Mouse (Mus musculus): ENCODE results near the gene Smc6. TPM values are rescaled to one million over a fixed set of nuclear protein-coding genes. Genes with fewer than 3 reads are reported as not detected.

The Smc6 gene
- total and polyA plus RNA-seq, 3 experiments, result 97.5 to 132 (median 108) TPM

DNA sequence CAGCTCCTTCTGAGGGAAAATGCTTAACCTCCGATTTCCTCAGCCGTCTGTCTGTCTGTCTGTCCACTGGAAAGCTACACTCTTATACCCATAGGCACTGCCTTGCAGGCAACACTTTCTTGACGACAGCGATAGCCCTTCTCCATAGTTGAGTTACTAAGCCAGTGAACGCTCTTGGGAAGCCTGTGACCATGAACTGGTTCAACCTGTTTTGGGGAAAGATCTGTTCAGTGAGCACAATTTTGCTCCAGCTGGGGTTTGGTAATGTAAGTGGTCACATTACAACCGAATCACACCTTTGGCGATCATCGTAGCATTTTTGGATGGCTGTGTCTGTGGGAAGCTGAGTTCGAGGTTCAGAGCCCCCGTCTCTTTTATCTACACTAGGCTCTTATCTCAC is 42.6 kb upstream of the Smc6 start:
- DNase-seq (ENCODE audit: low spot score) (no peak), ATAC-seq (ENCODE audit: extremely low read depth, insufficient number of reproducible peaks, low FRiP score, poor library complexity, severe bottlenecking) (no peak)
- peaks cover 9% of the 10 kb centered on the region for H3K27me3 ChIP-seq (ENCODE audit: insufficient read depth, low read length)
- H3K9me3 ChIP-seq (replicated peaks), result no peaks in the 10 kb centered on the region
- H3K36me3 ChIP-seq (replicated peaks), result no peaks in the 10 kb centered on the region
- TF ChIP-seq POLR2AphosphoS5 (IDR thresholded peaks at IDR 0.05; ENCODE audit: insufficient replicate concordance, low read depth, low read length) (no peak), TAL1 (conservative IDR thresholded peaks at IDR 0.05; ENCODE audit: low read depth, low read length) (no peak), CTCF (IDR thresholded peaks at IDR 0.05; ENCODE audit: low read depth, low read length) (no peak), GATA2 (IDR thresholded peaks at IDR 0.05; ENCODE audit: borderline replicate concordance, low read depth, low read length) (no peak), GATA1 (IDR thresholded peaks at IDR 0.05; ENCODE audit: borderline replicate concordance, low read length) (no peak)
- H3K4me3 ChIP-seq (ENCODE audit: low read depth, low read length), result no peak overlapping the region
- H3K4me1 ChIP-seq (ENCODE audit: insufficient read depth, low read depth, low read length), result no peaks in the 10 kb centered on the region

DNA sequence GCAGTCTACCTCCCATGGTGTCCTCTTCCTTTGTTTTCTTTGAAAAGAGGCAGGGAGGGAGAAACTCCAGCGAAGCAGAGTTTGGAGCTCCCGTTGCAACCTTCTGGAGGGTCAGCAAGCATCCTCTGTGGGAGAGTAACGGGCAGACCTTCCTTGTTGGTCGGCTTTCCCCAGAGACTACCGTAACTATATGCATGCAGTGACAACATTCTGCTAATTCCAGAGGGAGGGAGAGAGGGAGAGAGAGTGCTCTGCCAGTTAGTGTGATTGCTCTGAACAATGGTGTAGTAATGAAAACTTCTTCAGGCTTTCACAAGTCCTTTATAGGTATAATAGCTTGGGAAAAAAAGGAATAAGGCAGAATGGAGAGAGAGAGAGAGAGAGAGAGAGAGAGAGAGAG is 41.0 kb upstream of the Smc6 start:
- H3K4me1 ChIP-seq (ENCODE audit: insufficient read depth, low read depth, low read length), result no peaks in the 10 kb centered on the region
- H3K4me3 ChIP-seq (ENCODE audit: low read depth, low read length), result no peak overlapping the region
- no peaks in the 10 kb centered on the region for H3K9me3 ChIP-seq (replicated peaks)

DNA sequence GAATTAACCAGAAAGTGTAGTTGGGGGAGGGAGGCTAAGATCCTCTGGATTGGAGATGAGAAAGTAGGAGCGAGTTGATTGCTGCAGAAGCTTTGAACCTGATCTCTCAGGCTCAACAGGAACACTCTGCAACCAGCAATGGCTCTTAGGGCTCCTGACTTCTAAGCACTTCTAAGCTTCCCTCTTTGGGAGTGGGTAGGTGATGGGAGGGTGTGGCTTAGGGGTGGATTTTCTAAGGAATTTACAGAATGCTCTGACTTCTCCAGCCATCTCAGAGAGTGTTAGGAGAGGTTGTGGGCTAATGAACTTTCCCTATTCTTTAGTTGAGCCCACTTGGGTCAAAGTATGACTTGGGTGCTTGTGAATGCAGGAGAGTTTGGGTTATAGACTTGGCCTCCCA is 39.6 kb upstream of the Smc6 start:
- peaks cover 9% of the 10 kb centered on the region for H3K27me3 ChIP-seq (ENCODE audit: insufficient read depth, low read length)
- H3K4me1 ChIP-seq (ENCODE audit: insufficient read depth, low read depth, low read length), result no peaks in the 10 kb centered on the region
- no peaks in the 10 kb centered on the region for H3K36me3 ChIP-seq (replicated peaks)
- ATAC-seq (ENCODE audit: extremely low read depth, insufficient number of reproducible peaks, low FRiP score, poor library complexity, severe bottlenecking), result no peak
- no peak for DNase-seq (ENCODE audit: low spot score)
- H3K9me3 ChIP-seq (replicated peaks), result no peaks in the 10 kb centered on the region
- no peak overlapping the region for H3K4me3 ChIP-seq (ENCODE audit: low read depth, low read length)
- no peak for TF ChIP-seq POLR2AphosphoS5 (IDR thresholded peaks at IDR 0.05; ENCODE audit: insufficient replicate concordance, low read depth, low read length)
- TF ChIP-seq CTCF (IDR thresholded peaks at IDR 0.05; ENCODE audit: low read depth, low read length), result no peak
- no peak for TF ChIP-seq TAL1 (conservative IDR thresholded peaks at IDR 0.05; ENCODE audit: low read depth, low read length)
- no peak for TF ChIP-seq GATA2 (IDR thresholded peaks at IDR 0.05; ENCODE audit: borderline replicate concordance, low read depth, low read length)
- no peak for TF ChIP-seq GATA1 (IDR thresholded peaks at IDR 0.05; ENCODE audit: borderline replicate concordance, low read length)

More for the DNA sequence above, 41.0 kb upstream of the Smc6 start:
- peaks cover 9% of the 10 kb centered on the region for H3K27me3 ChIP-seq (ENCODE audit: insufficient read depth, low read length)
- no peaks in the 10 kb centered on the region for H3K36me3 ChIP-seq (replicated peaks)
- DNase-seq (ENCODE audit: low spot score) (no peak), ATAC-seq (ENCODE audit: extremely low read depth, insufficient number of reproducible peaks, low FRiP score, poor library complexity, severe bottlenecking) (no peak)
- TF ChIP-seq GATA1 (IDR thresholded peaks at IDR 0.05; ENCODE audit: borderline replicate concordance, low read length) (no peak), GATA2 (IDR thresholded peaks at IDR 0.05; ENCODE audit: borderline replicate concordance, low read depth, low read length) (no peak), TAL1 (conservative IDR thresholded peaks at IDR 0.05; ENCODE audit: low read depth, low read length) (no peak), CTCF (IDR thresholded peaks at IDR 0.05; ENCODE audit: low read depth, low read length) (no peak), POLR2AphosphoS5 (IDR thresholded peaks at IDR 0.05; ENCODE audit: insufficient replicate concordance, low read depth, low read length) (no peak)

DNA sequence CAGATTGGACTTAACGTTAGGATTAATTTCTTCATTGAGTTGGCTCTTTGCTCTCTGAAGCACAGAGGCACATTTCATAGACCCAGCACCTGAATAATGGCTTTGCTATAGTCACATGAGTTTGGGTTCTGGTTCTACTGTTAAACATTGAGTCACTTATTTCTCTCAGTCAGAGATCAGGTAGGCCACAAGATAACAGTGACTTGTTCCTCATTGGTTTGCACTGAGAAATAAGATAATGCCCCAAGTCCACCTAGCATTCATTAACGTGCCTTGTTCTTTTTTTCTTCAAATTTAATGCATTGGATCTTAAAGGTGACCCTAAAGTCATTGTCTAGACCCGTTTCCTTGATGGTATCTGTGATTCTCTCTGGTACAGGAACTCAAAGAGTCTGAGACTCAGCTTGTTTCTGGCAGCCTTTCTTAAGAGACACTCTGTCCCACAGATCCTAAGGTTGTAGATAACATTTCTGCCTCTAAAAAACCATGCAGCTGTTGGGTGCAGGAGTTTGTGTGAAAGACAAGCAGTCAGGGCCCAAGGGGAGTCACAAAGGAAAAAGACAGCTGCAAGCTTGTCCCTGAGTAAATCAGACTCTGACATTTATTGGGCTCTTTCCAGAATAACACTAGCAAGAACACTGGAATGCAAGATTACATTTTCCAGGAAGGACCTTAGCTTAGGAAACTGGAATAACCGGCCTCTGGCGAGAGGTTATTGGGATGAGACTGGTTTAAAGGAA is 39.0 kb upstream of the Smc6 start:
- ATAC-seq (ENCODE audit: extremely low read depth, insufficient number of reproducible peaks, low FRiP score, poor library complexity, severe bottlenecking) (no peak), DNase-seq (ENCODE audit: low spot score) (no peak)
- TF ChIP-seq GATA1 (IDR thresholded peaks at IDR 0.05; ENCODE audit: borderline replicate concordance, low read length), result no peak
- no peak for TF ChIP-seq GATA2 (IDR thresholded peaks at IDR 0.05; ENCODE audit: borderline replicate concordance, low read depth, low read length)
- no peak for TF ChIP-seq TAL1 (conservative IDR thresholded peaks at IDR 0.05; ENCODE audit: low read depth, low read length)
- TF ChIP-seq POLR2AphosphoS5 (IDR thresholded peaks at IDR 0.05; ENCODE audit: insufficient replicate concordance, low read depth, low read length), result no peak
- TF ChIP-seq CTCF (IDR thresholded peaks at IDR 0.05; ENCODE audit: low read depth, low read length), result no peak
- Histone ChIP-seq H3K9me3 (replicated peaks) (no peaks in the 10 kb centered on the region), H3K4me1 (ENCODE audit: insufficient read depth, low read depth, low read length) (no peaks in the 10 kb centered on the region), H3K27me3 (ENCODE audit: insufficient read depth, low read length) (peaks cover 6% of the 10 kb centered on the region; the same call in 1 of the 2 replicates), H3K36me3 (replicated peaks) (no peaks in the 10 kb centered on the region), H3K4me3 (ENCODE audit: low read depth, low read length) (no peak overlapping the region)

DNA sequence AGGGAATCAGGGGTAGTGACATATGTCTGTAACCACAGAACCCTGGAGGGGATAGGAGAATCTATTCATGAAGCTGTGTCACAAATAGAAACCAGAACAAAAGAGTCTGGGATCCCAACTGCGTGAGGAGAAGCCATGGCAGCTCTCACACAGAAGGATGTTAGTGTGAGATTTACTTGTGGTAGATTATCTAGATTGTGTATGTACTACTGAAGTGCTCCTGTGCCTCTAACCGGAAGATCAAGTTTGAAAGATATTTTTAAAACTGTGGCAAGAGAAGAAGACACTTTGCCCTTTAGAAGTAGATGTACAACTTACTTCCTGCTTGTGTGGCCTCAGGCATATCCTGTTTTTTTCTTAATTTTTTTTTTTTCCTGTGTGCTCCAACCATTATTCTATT is 35.4 kb upstream of the Smc6 start:
- Histone ChIP-seq H3K36me3 (replicated peaks) (no peaks in the 10 kb centered on the region), H3K27me3 (ENCODE audit: insufficient read depth, low read length) (peaks cover 3% of the 10 kb centered on the region; the same call in 1 of the 2 replicates), H3K9me3 (replicated peaks) (no peaks in the 10 kb centered on the region), H3K4me3 (ENCODE audit: low read depth, low read length) (no peak overlapping the region), H3K4me1 (ENCODE audit: insufficient read depth, low read depth, low read length) (no peaks in the 10 kb centered on the region)
- no peak for TF ChIP-seq CTCF (IDR thresholded peaks at IDR 0.05; ENCODE audit: low read depth, low read length)
- TF ChIP-seq TAL1 (conservative IDR thresholded peaks at IDR 0.05; ENCODE audit: low read depth, low read length), result no peak
- no peak for TF ChIP-seq GATA1 (IDR thresholded peaks at IDR 0.05; ENCODE audit: borderline replicate concordance, low read length)
- TF ChIP-seq POLR2AphosphoS5 (IDR thresholded peaks at IDR 0.05; ENCODE audit: insufficient replicate concordance, low read depth, low read length), result no peak
- no peak for TF ChIP-seq GATA2 (IDR thresholded peaks at IDR 0.05; ENCODE audit: borderline replicate concordance, low read depth, low read length)
- no peak for DNase-seq (ENCODE audit: low spot score)
- no peak for ATAC-seq (ENCODE audit: extremely low read depth, insufficient number of reproducible peaks, low FRiP score, poor library complexity, severe bottlenecking)

DNA sequence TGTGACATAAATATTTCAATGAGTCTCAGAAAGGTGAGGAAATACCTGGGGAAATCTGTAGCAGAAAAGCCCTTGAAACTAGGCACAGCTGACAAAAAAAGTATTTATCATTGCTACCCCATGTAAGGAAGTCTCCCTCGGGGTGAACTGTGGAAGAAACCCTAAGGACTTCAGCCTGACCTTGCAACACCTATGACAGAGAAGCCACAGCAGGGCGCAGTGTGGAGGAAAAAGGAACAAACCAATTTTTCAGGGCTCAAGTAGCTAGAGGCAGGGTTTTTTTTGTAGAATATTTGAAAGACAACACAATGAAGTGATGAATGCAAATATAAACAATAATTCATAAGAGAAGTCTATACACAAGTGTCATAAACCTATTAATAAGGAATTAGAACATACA is 29.7 kb upstream of the Smc6 start:
- TF ChIP-seq POLR2AphosphoS5 (IDR thresholded peaks at IDR 0.05; ENCODE audit: insufficient replicate concordance, low read depth, low read length) (no peak), GATA2 (IDR thresholded peaks at IDR 0.05; ENCODE audit: borderline replicate concordance, low read depth, low read length) (no peak), TAL1 (conservative IDR thresholded peaks at IDR 0.05; ENCODE audit: low read depth, low read length) (no peak), CTCF (IDR thresholded peaks at IDR 0.05; ENCODE audit: low read depth, low read length) (no peak)
- ATAC-seq (ENCODE audit: extremely low read depth, insufficient number of reproducible peaks, low FRiP score, poor library complexity, severe bottlenecking), result no peak
- no peak overlapping the region for H3K4me3 ChIP-seq (ENCODE audit: low read depth, low read length)
- DNase-seq (ENCODE audit: low spot score), result no peak
- H3K36me3 ChIP-seq (replicated peaks), result no peaks in the 10 kb centered on the region
- no peaks in the 10 kb centered on the region for H3K27me3 ChIP-seq (ENCODE audit: insufficient read depth, low read length)
- H3K9me3 ChIP-seq (replicated peaks), result no peaks in the 10 kb centered on the region
- no peaks in the 10 kb centered on the region for H3K4me1 ChIP-seq (ENCODE audit: insufficient read depth, low read depth, low read length)
